Mouse (Mus musculus) liver, embryonic 11.5 days (tissue): Measurements from ENCODE around the gene Alkbh7. TPM values are rescaled to one million over a fixed set of nuclear protein-coding genes. Genes with fewer than 3 reads are reported as not detected.

ENCODE experiments used
- ATAC-seq: fragments of 200-750 bp; cut with Nextera tagmentation; replicated peaks from 2 replicates; pipeline ENCODE4 v1.8.0; 2017; ENCODE audit warnings: moderate number of reproducible peaks, mild to moderate bottlenecking, moderate TSS enrichment, moderate library complexity; ENCODE audit not compliant: low FRiP score
- DNase-seq: peaks from one replicate; pipeline ENCODE4 v3.0.0-alpha.2; 2017; ENCODE audit warnings: low spot score
- H3K27ac ChIP-seq: fragments of 300-500 bp; sonication (generic); 2 replicates; pipeline ENCODE4 v1.5.1; 2014; ENCODE audit warnings: mild to moderate bottlenecking, low read depth, low read length, control low read depth
- H3K27me3 ChIP-seq: fragments of 300-500 bp; sonication (generic); replicated peaks from 2 replicates; pipeline ENCODE4 v1.6.1; 2014; ENCODE audit warnings: low read length, mixed read lengths; ENCODE audit not compliant: control insufficient read depth, insufficient read depth
- H3K36me3 ChIP-seq: fragments of 300-500 bp; sonication (generic); 2 replicates; pipeline ENCODE4 v1.6.1; 2014; ENCODE audit warnings: mild to moderate bottlenecking, low read length, moderate library complexity, mixed read lengths; ENCODE audit not compliant: control insufficient read depth, insufficient read depth
- H3K4me1 ChIP-seq: fragments of 300-500 bp; sonication (generic); replicated peaks from 2 replicates; pipeline ENCODE4 v1.6.1; 2014; ENCODE audit warnings: low read length, mixed read lengths; ENCODE audit not compliant: control insufficient read depth, insufficient read depth
- H3K4me2 ChIP-seq: fragments of 300-500 bp; sonication (generic); 2 replicates; pipeline ENCODE4 v1.6.1; 2014; ENCODE audit warnings: mild to moderate bottlenecking, control low read depth, moderate library complexity
- H3K4me3 ChIP-seq: fragments of 300-500 bp; sonication (generic); 2 replicates; pipeline ENCODE4 v1.5.1; 2014; ENCODE audit warnings: low read depth, low read length, control low read depth
- H3K9ac ChIP-seq: fragments of 300-500 bp; sonication (generic); 2 replicates; pipeline ENCODE4 v1.6.1; 2014; ENCODE audit warnings: low read depth, low read length, control low read depth
- H3K9me3 ChIP-seq: fragments of 300-500 bp; sonication (generic); 2 replicates; pipeline ENCODE4 v1.6.1; 2016; ENCODE audit warnings: low read length, inconsistent platforms, mixed read lengths; ENCODE audit not compliant: control insufficient read depth
- WGBS: fragments of 180-500 bp; shearing (Covaris S2); extraction: QIAGEN DNeasy Blood & Tissue Kit; methylation state at CpG from one replicate; pipeline ENCODE4 v1.1.7; 2014; 5-methylcytosine and 5-hydroxymethylcytosine counted together
- polyA plus RNA-seq: library from polyadenylated mRNA; unstranded; fragments of >200 nt; fragmentation: Nextera tagmentation; extraction: Ambion mirVana; gene quantifications from 2 replicates; pipeline ENCODE4 v1.2.1, GENCODE M21; 2014

The Alkbh7 gene
- polyA plus RNA-seq, 1 experiment from 2014 or later = 39.9 TPM

DNA sequence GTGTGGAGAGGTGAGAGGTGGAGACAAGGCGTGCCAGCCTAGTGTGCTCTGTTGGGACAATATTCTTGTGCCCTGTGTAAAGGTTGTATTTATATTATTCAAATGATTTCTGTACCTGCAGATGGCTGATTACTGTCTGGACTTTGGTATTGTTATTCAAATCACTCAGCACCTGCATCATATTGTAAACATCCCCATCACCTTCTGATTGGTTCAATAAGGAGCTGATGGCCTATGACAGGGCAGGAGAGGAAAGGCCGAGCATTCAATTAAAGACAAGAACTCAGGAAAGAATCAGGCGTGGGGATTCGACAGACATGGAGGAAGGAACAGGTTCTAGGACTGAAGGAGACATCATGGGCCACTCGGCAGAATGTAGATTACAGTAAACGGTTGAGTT lies 33.5 kb upstream of the Alkbh7 start:
- Histone ChIP-seq H3K27me3 (no peaks in the 10 kb centered on the region), H3K9me3 (no peaks in the 10 kb centered on the region), H3K4me2 (no peak overlapping the region), H3K9ac (no peak overlapping the region), H3K4me3 (no peak overlapping the region), H3K27ac (no peak overlapping the region), H3K4me1 (no peaks in the 10 kb centered on the region), H3K36me3 (no peaks in the 10 kb centered on the region)
- DNase-seq = no peak
- ATAC-seq = no peak
- WGBS = 73% methylated on average over 6 of the region's 6 CpGs

DNA sequence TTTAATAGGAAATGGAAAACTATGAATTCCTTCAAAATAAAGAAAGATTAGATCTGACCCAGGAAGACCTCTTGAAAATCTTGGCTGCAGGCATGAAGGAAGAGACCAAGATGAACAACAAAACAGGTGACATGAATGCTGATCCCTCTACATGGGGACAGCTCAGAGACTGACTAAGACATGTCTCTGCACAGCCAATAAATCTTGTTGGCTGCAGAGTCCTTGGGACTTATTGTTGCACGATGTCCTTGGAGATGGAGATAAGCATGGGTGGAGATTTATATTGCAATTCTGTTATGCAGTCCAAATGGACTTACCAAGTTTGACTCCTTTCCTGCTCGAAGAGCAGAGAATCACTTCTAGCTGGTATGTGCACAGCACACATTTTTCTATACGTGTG lies 27.8 kb upstream of the Alkbh7 start:
- ATAC-seq (no peak), DNase-seq (no peak)
- no peaks in the 10 kb centered on the region for H3K9me3 ChIP-seq
- no peaks in the 10 kb centered on the region for H3K4me1 ChIP-seq
- no peaks in the 10 kb centered on the region for H3K36me3 ChIP-seq
- H3K27ac ChIP-seq = no peak overlapping the region
- no peak overlapping the region for H3K9ac ChIP-seq
- peaks cover 11% of the 10 kb centered on the region; the same call in 1 of the 2 replicates for H3K27me3 ChIP-seq
- H3K4me3 ChIP-seq = no peak overlapping the region
- 61% methylated on average over 3 of the region's 3 CpGs for WGBS
- H3K4me2 ChIP-seq = no peak overlapping the region

DNA sequence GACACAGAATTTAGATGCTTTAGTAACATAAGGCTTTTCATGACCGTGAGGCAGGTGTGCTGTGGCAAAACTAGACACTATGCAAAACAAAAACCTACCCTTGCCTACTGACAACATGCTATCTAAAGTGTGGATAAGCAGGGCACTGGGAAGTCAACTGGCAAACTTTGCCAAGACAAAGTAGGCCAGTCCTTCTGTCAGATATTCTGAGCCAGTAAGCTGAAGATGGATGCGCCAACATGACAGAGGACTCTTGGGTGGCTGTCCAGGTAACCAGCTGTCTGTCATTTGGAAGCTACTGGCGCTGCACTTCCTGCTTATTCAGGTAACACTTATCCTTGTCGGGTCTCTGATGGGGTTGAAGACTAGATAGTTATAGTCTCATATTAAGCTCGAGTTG lies 27.1 kb upstream of the Alkbh7 start:
- DNase-seq (no peak), ATAC-seq (no peak)
- H3K27ac ChIP-seq = no peak overlapping the region
- H3K9ac ChIP-seq = no peak overlapping the region
- WGBS = 56% methylated on average over 5 of the region's 5 CpGs
- no peaks in the 10 kb centered on the region for H3K9me3 ChIP-seq
- no peak overlapping the region for H3K4me3 ChIP-seq
- H3K4me2 ChIP-seq = no peak overlapping the region
- H3K36me3 ChIP-seq = no peaks in the 10 kb centered on the region
- H3K4me1 ChIP-seq = no peaks in the 10 kb centered on the region
- peaks cover 11% of the 10 kb centered on the region; the same call in 1 of the 2 replicates for H3K27me3 ChIP-seq

DNA sequence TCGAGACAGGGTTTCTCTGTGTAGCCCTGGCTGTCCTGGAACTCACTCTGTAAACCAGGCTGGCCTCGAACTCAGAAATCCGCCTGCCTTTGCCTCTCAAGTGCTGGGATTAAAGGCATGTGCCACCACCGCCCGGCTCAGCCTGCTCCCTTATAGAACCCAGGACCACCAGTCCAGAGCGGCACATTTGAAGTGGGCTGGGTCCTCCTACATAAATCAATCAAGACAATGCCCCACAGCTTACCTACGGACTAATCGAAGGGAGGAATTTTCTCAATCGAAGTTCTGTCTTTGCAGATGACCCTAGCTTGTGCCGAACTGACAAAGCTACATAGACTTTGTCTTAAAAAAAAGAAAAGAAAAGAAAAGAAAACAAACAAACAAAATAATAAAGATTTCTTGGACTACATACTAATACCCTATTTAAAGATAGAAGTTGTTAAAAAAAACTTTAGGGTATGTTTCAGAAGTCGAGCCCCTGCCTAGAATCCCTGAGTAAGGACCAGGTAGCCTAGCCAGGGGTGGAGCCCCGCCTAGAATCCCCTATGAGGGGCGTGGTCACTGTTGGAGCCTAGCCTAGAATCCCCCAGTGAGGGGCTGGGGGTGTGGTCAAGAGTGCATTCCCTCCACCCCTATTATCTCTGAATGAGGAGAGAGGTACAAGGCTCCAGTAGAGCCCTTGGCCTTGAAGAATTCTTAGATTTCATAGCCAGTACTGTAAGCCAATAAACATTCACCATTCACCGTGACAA lies 23.0 kb upstream of the Alkbh7 start:
- no peak for DNase-seq
- Histone ChIP-seq H3K9me3 (no peaks in the 10 kb centered on the region), H3K36me3 (no peaks in the 10 kb centered on the region), H3K27me3 (peaks cover 11% of the 10 kb centered on the region; the same call in 1 of the 2 replicates), H3K4me3 (no peak overlapping the region), H3K4me1 (no peaks in the 10 kb centered on the region), H3K4me2 (no peak overlapping the region), H3K9ac (no peak overlapping the region), H3K27ac (no peak overlapping the region)
- ATAC-seq = peak; percentile 51; the same call in 1 of the 2 replicates
- WGBS = 57% methylated on average over 11 of the region's 14 CpGs

DNA sequence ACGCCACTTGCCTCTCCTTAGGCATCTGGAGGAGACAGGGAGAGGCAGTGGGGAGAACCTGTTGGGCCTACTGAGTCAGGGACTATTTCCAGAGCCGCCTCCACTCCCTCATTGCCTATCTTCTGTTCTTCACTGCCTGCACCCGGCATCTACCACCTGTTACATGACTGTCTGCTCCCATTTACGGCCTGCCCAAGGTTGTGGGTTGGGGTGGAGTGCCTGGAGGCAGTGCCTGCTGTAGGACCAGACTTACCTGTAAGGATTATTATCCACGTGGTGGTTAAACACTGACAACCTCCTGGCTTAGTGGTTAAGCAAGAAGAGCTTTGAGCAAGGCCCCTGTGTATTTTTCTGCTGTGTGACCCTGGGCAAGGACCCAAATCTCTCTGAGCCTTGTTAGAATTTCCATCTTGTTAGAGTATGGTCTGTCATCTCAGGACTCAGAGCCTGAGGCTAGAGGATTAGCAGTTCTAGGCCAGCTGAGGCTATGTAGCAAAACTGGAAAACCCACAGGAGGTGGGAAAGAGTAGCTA lies 22.4 kb upstream of the Alkbh7 start:
- no peak for ATAC-seq
- no peak for DNase-seq
- no peak overlapping the region for H3K4me3 ChIP-seq
- H3K4me2 ChIP-seq = no peak overlapping the region
- no peak overlapping the region for H3K27ac ChIP-seq
- H3K9me3 ChIP-seq = no peaks in the 10 kb centered on the region
- H3K36me3 ChIP-seq = no peaks in the 10 kb centered on the region
- WGBS = 75% methylated on average over 5 of the region's 5 CpGs
- H3K4me1 ChIP-seq = no peaks in the 10 kb centered on the region
- peaks cover 6% of the 10 kb centered on the region; the same call in 1 of the 2 replicates for H3K27me3 ChIP-seq
- no peak overlapping the region for H3K9ac ChIP-seq

DNA sequence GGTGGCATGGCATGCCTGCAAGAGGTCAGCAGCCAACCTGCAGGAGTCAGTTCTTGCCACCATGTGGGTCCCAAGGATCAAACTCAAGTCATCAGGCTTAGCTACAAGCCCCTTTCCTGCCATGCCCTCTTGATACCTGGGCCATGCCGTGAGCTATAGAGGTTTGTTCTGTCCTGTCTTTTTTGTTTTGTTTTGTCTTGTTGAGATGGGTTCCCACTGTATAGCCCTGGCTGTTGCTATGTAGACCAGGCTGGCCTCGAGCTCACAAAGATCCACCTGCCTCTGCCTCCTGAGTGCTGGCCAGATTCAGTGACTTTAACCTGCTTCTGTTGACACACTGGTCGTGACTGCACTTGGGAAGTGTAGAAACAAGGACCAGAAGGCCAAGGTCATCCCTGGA lies 21.7 kb upstream of the Alkbh7 start:
- Histone ChIP-seq H3K9ac (no peak overlapping the region), H3K4me1 (no peaks in the 10 kb centered on the region), H3K9me3 (no peaks in the 10 kb centered on the region), H3K36me3 (no peaks in the 10 kb centered on the region), H3K4me3 (no peak overlapping the region), H3K4me2 (no peak overlapping the region), H3K27ac (no peak overlapping the region), H3K27me3 (peaks cover 3% of the 10 kb centered on the region; the same call in 1 of the 2 replicates)
- ATAC-seq = no peak
- no peak for DNase-seq
- WGBS = 66% methylated on average over 3 of the region's 3 CpGs

DNA sequence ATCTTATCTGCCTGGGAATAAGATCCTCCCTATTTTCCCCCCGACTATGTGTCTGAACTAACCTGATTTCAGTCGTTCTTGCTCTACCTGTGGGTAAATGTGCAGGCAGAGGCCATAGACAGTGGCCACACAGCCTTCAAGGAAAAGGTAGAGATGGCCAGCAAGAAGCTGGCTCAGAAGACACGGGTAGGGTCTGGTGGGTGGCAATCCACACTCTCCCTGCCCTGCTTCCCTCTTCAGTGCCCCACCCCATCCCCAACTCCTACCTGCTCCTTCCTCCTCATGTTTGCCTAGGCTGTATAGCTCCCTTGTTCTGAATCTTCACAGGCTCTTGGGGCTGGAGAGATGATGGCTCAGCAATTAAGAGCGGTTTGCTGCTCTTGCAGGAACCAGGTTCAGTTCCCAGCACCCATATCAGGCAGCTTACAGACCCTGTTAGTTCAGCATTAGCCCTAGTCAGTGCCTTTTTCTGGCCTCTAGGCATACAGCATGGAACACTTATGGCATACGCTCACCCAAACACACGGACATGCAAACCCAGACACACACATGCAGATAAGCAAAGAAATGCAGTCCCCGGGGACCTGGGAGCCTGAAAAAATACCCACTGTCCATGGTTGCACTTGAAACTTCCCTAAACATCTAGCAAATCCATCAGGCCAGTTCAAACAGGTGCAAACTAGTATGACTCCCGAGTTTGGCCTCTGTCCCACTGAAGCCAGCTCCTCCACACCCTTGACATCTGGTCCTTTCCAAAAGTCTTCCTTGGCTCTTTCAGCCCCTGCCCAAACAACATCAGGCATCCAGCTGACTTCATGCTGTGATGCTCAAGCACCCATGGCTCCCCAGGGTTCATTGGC lies 20.4 kb upstream of the Alkbh7 start:
- H3K4me3 ChIP-seq = no peak overlapping the region
- no peaks in the 10 kb centered on the region for H3K4me1 ChIP-seq
- no peak overlapping the region for H3K4me2 ChIP-seq
- 68% methylated on average over 8 of the region's 8 CpGs for WGBS
- H3K27ac ChIP-seq = no peak overlapping the region
- H3K9me3 ChIP-seq = no peaks in the 10 kb centered on the region
- no peak for DNase-seq
- no peaks in the 10 kb centered on the region for H3K27me3 ChIP-seq
- no peaks in the 10 kb centered on the region for H3K36me3 ChIP-seq
- no peak for ATAC-seq
- no peak overlapping the region for H3K9ac ChIP-seq

DNA sequence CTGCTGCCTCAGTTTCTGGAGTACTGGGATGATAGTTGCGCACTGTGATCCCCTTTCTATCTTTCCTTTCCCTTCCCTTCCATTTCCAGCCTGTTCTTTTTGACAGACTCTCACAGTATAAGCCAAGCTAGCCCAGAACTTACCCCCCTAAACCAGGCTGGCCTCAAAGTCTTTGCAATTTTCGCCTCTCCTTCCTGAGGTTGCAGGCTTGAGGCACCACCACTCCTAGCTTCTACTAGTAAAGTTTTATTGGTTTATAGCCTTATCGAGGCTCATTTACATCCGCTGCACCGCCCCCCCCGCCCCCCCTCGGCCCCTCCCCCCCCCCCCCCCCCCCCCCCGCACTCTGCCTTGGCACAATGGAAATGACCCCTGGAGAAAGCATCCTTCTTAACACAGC lies 17.6 kb upstream of the Alkbh7 start:
- H3K27ac ChIP-seq = no peak overlapping the region
- no peak for ATAC-seq
- no peak for DNase-seq
- H3K4me1 ChIP-seq = no peaks in the 10 kb centered on the region
- H3K4me3 ChIP-seq = no peak overlapping the region
- no peak overlapping the region for H3K4me2 ChIP-seq
- no peaks in the 10 kb centered on the region for H3K9me3 ChIP-seq
- H3K36me3 ChIP-seq = no peaks in the 10 kb centered on the region
- H3K27me3 ChIP-seq = no peaks in the 10 kb centered on the region
- WGBS = 37% methylated on average over 7 of the region's 8 CpGs
- no peak overlapping the region for H3K9ac ChIP-seq
